ENCODE assay signal across 22 mouse cellular contexts in genomic region chrX:147489551-147489950, GRCm38 (mm10). TPM values are rescaled to one million over a fixed set of nuclear protein-coding genes. Genes with fewer than 3 reads are reported as not detected.
DNase-seq lines count a peak whose midpoint lies in the region; ATAC-seq and TF ChIP-seq lines count a peak whose summit lies in the region.
"Had no signal": no experiment of that assay in that cellular context is flagged by ENCODE, and none has a peak within 500 bp of the region (broad histone marks: within the 10 kb centered on the region; RNA-seq: fewer than 3 reads in every experiment).

No protein-coding gene starts in this region.

- H3K9ac ChIP-seq in intestine, postnatal 0 days (ENCODE audit: low read depth, low read length): no peak overlapping the region
- no peak overlapping the region for H3K9ac ChIP-seq in intestine, embryonic 16.5 days (ENCODE audit: low read depth, low read length)
- no peak overlapping the region for H3K9ac ChIP-seq in lung, postnatal 0 days (replicated peaks; ENCODE audit: low read depth)
- no peak overlapping the region for H3K9ac ChIP-seq in stomach, postnatal 0 days (ENCODE audit: low read length)
- H3K9ac ChIP-seq: forebrain, embryonic 15.5 days; heart, embryonic 15.5 days; lung, embryonic 15.5 days had no signal

- no peaks in the 10 kb centered on the region for H3K27me3 ChIP-seq in intestine, postnatal 0 days (replicated peaks; ENCODE audit: control insufficient read depth, insufficient read depth, low read length)
- H3K27me3 ChIP-seq in intestine, embryonic 16.5 days (replicated peaks; ENCODE audit: control insufficient read depth, insufficient read depth, low read length): no peaks in the 10 kb centered on the region
- no peaks in the 10 kb centered on the region for H3K27me3 ChIP-seq in lung, postnatal 0 days (replicated peaks; ENCODE audit: insufficient read depth, low read length)
- H3K27me3 ChIP-seq in stomach, postnatal 0 days (ENCODE audit: control insufficient read depth, insufficient read depth, low read length): no peaks in the 10 kb centered on the region
- H3K27me3 ChIP-seq: forebrain, embryonic 15.5 days; heart, embryonic 15.5 days; lung, embryonic 15.5 days had no signal

- no peaks in the 10 kb centered on the region for H3K36me3 ChIP-seq in intestine, postnatal 0 days (ENCODE audit: control insufficient read depth, insufficient read depth)
- H3K36me3 ChIP-seq in intestine, embryonic 16.5 days (ENCODE audit: control insufficient read depth, insufficient read depth, low read length): no peaks in the 10 kb centered on the region
- H3K36me3 ChIP-seq in lung, postnatal 0 days (ENCODE audit: insufficient read depth, low read length): no peaks in the 10 kb centered on the region
- no peaks in the 10 kb centered on the region for H3K36me3 ChIP-seq in stomach, postnatal 0 days (ENCODE audit: control insufficient read depth, insufficient read depth, low read length)
- H3K36me3 ChIP-seq: forebrain, embryonic 15.5 days; heart, embryonic 15.5 days; lung, embryonic 15.5 days had no signal

- no peak overlapping the region for H3K4me3 ChIP-seq in intestine, postnatal 0 days (ENCODE audit: low read depth, low read length)
- no peak overlapping the region for H3K4me3 ChIP-seq in intestine, embryonic 16.5 days (ENCODE audit: low read length)
- no peak overlapping the region for H3K4me3 ChIP-seq in lung, postnatal 0 days (ENCODE audit: low read depth, low read length)
- H3K4me3 ChIP-seq in stomach, postnatal 0 days (ENCODE audit: low read depth, low read length): no peak overlapping the region
- H3K4me3 ChIP-seq: forebrain, embryonic 15.5 days; heart, embryonic 15.5 days; lung, embryonic 15.5 days had no signal

- H3K27ac ChIP-seq in intestine, postnatal 0 days (ENCODE audit: low read depth, low read length): no peak overlapping the region
- no peak overlapping the region for H3K27ac ChIP-seq in intestine, embryonic 16.5 days (ENCODE audit: low read length)
- no peak overlapping the region for H3K27ac ChIP-seq in lung, postnatal 0 days (ENCODE audit: low read length)
- no peak overlapping the region for H3K27ac ChIP-seq in stomach, postnatal 0 days (replicated peaks)
- H3K27ac ChIP-seq: forebrain, embryonic 15.5 days; heart, embryonic 15.5 days; lung, embryonic 15.5 days had no signal

- H3K4me1 ChIP-seq in intestine, postnatal 0 days (replicated peaks; ENCODE audit: control insufficient read depth, insufficient read depth, low read length): no peaks in the 10 kb centered on the region
- H3K4me1 ChIP-seq in intestine, embryonic 16.5 days (ENCODE audit: control insufficient read depth, insufficient read depth, low read length): no peaks in the 10 kb centered on the region
- H3K4me1 ChIP-seq in lung, postnatal 0 days (ENCODE audit: insufficient read depth, low read depth, low read length): no peaks in the 10 kb centered on the region
- no peaks in the 10 kb centered on the region for H3K4me1 ChIP-seq in stomach, postnatal 0 days (replicated peaks; ENCODE audit: control insufficient read depth, insufficient read depth)
- H3K4me1 ChIP-seq: forebrain, embryonic 15.5 days; heart, embryonic 15.5 days; lung, embryonic 15.5 days had no signal

- H3K4me2 ChIP-seq in intestine, postnatal 0 days (replicated peaks; ENCODE audit: low read depth): no peak overlapping the region
- no peak overlapping the region for H3K4me2 ChIP-seq in intestine, embryonic 16.5 days (ENCODE audit: low read depth, low read length)
- H3K4me2 ChIP-seq in lung, postnatal 0 days (replicated peaks; ENCODE audit: low read depth, low read length): no peak overlapping the region
- no peak overlapping the region for H3K4me2 ChIP-seq in stomach, postnatal 0 days (replicated peaks; ENCODE audit: low read depth)
- H3K4me2 ChIP-seq: forebrain, embryonic 15.5 days; heart, embryonic 15.5 days; lung, embryonic 15.5 days had no signal

- TF ChIP-seq CTCF in intestine, postnatal 0 days (IDR thresholded peaks at IDR 0.05; ENCODE audit: low read depth): peak; percentile 53
- TF ChIP-seq CTCF in lung, postnatal 0 days (IDR thresholded peaks at IDR 0.05): peak; percentile 56
- peak; percentile 60 for TF ChIP-seq CTCF in stomach, postnatal 0 days (IDR thresholded peaks at IDR 0.05; ENCODE audit: low read depth)

- no peak for TF ChIP-seq EP300 in lung, postnatal 0 days (IDR thresholded peaks at IDR 0.05)
- TF ChIP-seq EP300 in stomach, postnatal 0 days (optimal IDR thresholded peaks at IDR 0.05): no peak

- no peak for ATAC-seq in intestine, postnatal 0 days
- ATAC-seq in intestine, embryonic 16.5 days: no peak
- no peak for ATAC-seq in lung, postnatal 0 days
- no peak for ATAC-seq in stomach, postnatal 0 days (ENCODE audit: low FRiP score, low TSS enrichment)
- ATAC-seq: forebrain, embryonic 15.5 days; midbrain, embryonic 16.5 days had no signal

- WGBS in intestine, postnatal 0 days: 70% methylated on average over 2 of the region's 2 CpGs
- WGBS in intestine, embryonic 16.5 days: 66% methylated on average over 2 of the region's 2 CpGs
- 53% methylated on average over 2 of the region's 2 CpGs for WGBS in lung, postnatal 0 days
- WGBS in stomach, postnatal 0 days: 62% methylated on average over 2 of the region's 2 CpGs

- H3K9me3 ChIP-seq in intestine, postnatal 0 days (ENCODE audit: control insufficient read depth): no peaks in the 10 kb centered on the region
- no peaks in the 10 kb centered on the region for H3K9me3 ChIP-seq in intestine, embryonic 16.5 days (ENCODE audit: control insufficient read depth, low read length)
- H3K9me3 ChIP-seq in lung, postnatal 0 days (ENCODE audit: low read length): no peaks in the 10 kb centered on the region
- no peaks in the 10 kb centered on the region for H3K9me3 ChIP-seq in stomach, postnatal 0 days (ENCODE audit: control insufficient read depth, low read length)
- H3K9me3 ChIP-seq: forebrain, embryonic 15.5 days; heart, embryonic 15.5 days; lung, embryonic 15.5 days had no signal

- peak; percentile 17 for DNase-seq in lung, postnatal 0 days (ENCODE audit: low spot score)
- no peak for DNase-seq in lung, adult 18-20 months
- peak; percentile 28 for DNase-seq in NIH3T3 (ENCODE audit: low read depth)
- no peak for DNase-seq in stomach, postnatal 0 days (ENCODE audit: low spot score)
- no peak for DNase-seq in Muller cell, postnatal 12 days (ENCODE audit: inconsistent ontology term)
- DNase-seq: adrenal gland, postnatal 36 days; cerebellum, postnatal 10 days; embryo, embryonic 11 days; heart, adult 11 months; kidney, postnatal 10 days; spleen, adult 18-20 months; thymus, adult 2 months had no signal

RNA-seq across cellular contexts. Expression of gene Vmn1r239-ps, which starts 36.0 kb away (rescaled TPM):
- polyA plus RNA-seq in intestine, postnatal 0 days (2015; fragmentation: Nextera tagmentation; extraction: Ambion mirVana): not detected in 2 replicates
- polyA plus RNA-seq in intestine, embryonic 16.5 days (2015; fragmentation: Nextera tagmentation; extraction: Ambion mirVana): not detected in 2 replicates
- not detected in 2 replicates for polyA plus RNA-seq in lung, postnatal 0 days (2015; fragmentation: Nextera tagmentation; extraction: Ambion mirVana)
- polyA plus RNA-seq in stomach, postnatal 0 days (2015; fragmentation: Nextera tagmentation; extraction: Ambion mirVana): not detected in 2 replicates
- polyA plus RNA-seq: forebrain, embryonic 15.5 days; heart, embryonic 15.5 days; hindbrain, embryonic 11.5 days; intestine, embryonic 14.5 days; limb, embryonic 14.5 days; lung, embryonic 15.5 days; midbrain, embryonic 16.5 days; stomach, embryonic 14.5 days; thymus, adult 2 months had no signal

Comparison
In these comparisons a context has a peak if more than half of its experiments do, and no peak if none do; other contexts are left out.
1. DNase-seq: peak in lung, postnatal 0 days (single experiment) and NIH3T3 (single experiment); none in lung, adult 18-20 months (0 of 2), stomach, postnatal 0 days (single experiment) and Muller cell, postnatal 12 days (single experiment).
2. Peak in every context shown above with its lines, with median percentiles within 50 percentile points of each other: CTCF ChIP-seq.